Mouse (Mus musculus): Measurements from ENCODE around the gene Golga1. TPM values are rescaled to one million over a fixed set of nuclear protein-coding genes. Genes with fewer than 3 reads are reported as not detected.

Gene Golga1
- polyA plus RNA-seq (2014; fragmentation: Illumina TruSeq; extraction: RNeasy Lipid Tissue Mini Kit (QIAGEN cat#74804); ENCODE audit: low read depth, low replicate concordance), result 38.2 TPM

DNA sequence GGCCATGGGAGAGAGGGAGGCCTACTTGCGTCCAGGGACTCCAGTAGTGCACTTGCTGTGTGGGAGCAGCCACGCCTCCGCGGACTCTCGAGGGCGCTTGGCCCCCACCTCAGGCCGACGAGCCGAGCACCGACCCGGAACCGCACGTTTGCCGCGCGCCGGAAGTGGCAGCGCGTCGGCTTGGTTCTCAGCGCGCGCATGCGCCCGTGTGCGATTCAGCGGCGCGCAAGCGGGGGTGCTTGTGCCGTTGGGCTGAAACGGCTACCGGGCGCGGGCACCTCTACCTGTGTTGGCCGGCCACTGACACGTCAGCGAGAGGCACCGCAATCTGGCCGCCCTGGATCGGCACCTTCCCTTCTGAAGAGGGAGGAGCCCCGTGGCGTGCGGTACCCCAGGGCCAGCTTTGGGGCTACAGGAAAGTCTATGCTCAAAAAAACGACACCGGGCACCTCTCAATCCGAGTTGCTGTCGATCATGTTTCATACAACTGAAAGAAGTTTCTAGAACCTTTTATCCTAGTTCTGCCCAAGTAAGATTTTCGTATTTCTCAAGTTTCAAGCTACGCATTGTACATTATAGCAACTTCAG lies at the start of gene Golga1:
TSS of gene Golga1 (minus strand) at position 142 of the 588 bp plus-strand sequence.

GRCm38 (mm10) chr2:39005574-39006079 lies 59.7 kb downstream of the Golga1 start, which contains the start of gene Rpl35:
Gene Rpl35, minus strand, starts transcription at chr2:39005624.

GRCm38 (mm10) chr2:39004880-39005435 lies 60.4 kb downstream of the Golga1 start, which contains the start of gene Arpc5l:
Gene Arpc5l, plus strand, starts transcription at chr2:39005348.

GRCm38 (mm10) chr2:38997386-38998374 lies 67.7 kb downstream of the Golga1 start, which contains the start of gene Wdr38:
Gene Wdr38, plus strand, starts transcription at chr2:38997476.

Other genes with a start within 250 kb of the Golga1 start
- gene Nr6a1, start 137.9 kb downstream of the Golga1 start, polyA plus RNA-seq (2014; fragmentation: Illumina TruSeq; extraction: RNeasy Lipid Tissue Mini Kit (QIAGEN cat#74804); ENCODE audit: low read depth, low replicate concordance), result 4.4 TPM
- 1.1 TPM for gene Olfml2a, start 133.6 kb downstream of the Golga1 start, polyA plus RNA-seq (2014; fragmentation: Illumina TruSeq; extraction: RNeasy Lipid Tissue Mini Kit (QIAGEN cat#74804); ENCODE audit: low read depth, low replicate concordance)
- 0.20 TPM for gene Wdr38, start 68.1 kb downstream of the Golga1 start, polyA plus RNA-seq (2014; fragmentation: Illumina TruSeq; extraction: RNeasy Lipid Tissue Mini Kit (QIAGEN cat#74804); ENCODE audit: low read depth, low replicate concordance)
- 196 TPM for gene Arpc5l, start 60.2 kb downstream of the Golga1 start, polyA plus RNA-seq (2014; fragmentation: Illumina TruSeq; extraction: RNeasy Lipid Tissue Mini Kit (QIAGEN cat#74804); ENCODE audit: low read depth, low replicate concordance)
- gene Rpl35, start 59.9 kb downstream of the Golga1 start, polyA plus RNA-seq (2014; fragmentation: Illumina TruSeq; extraction: RNeasy Lipid Tissue Mini Kit (QIAGEN cat#74804); ENCODE audit: low read depth, low replicate concordance), result 44.2 TPM
- gene Scai, start 125.2 kb upstream of the Golga1 start, polyA plus RNA-seq (2014; fragmentation: Illumina TruSeq; extraction: RNeasy Lipid Tissue Mini Kit (QIAGEN cat#74804); ENCODE audit: low read depth, low replicate concordance), result 18.5 TPM
- 165 TPM for gene Ppp6c, start 160.9 kb upstream of the Golga1 start, polyA plus RNA-seq (2014; fragmentation: Illumina TruSeq; extraction: RNeasy Lipid Tissue Mini Kit (QIAGEN cat#74804); ENCODE audit: low read depth, low replicate concordance)